Mouse (Mus musculus) forebrain, embryonic 11.5 days (tissue): ENCODE data around the gene Plscr1. TPM values are rescaled to one million over a fixed set of nuclear protein-coding genes. Genes with fewer than 3 reads are reported as not detected.

Experiments
- ATAC-seq: fragments of 200-750 bp; cut with Nextera tagmentation; replicated peaks from 2 replicates; pipeline ENCODE4 v1.8.0; 2017; ENCODE audit warnings: moderate TSS enrichment; ENCODE audit not compliant: low FRiP score
- DNase-seq: peaks from one replicate; pipeline ENCODE4 v3.0.0-alpha.2; 2017; ENCODE audit warnings: low spot score
- H3K27ac ChIP-seq: fragments of 300-500 bp; sonication (generic); 2 replicates; pipeline ENCODE4 v1.5.1; 2014; ENCODE audit warnings: low read depth, low read length
- H3K27me3 ChIP-seq: fragments of 300-500 bp; sonication (generic); 2 replicates; pipeline ENCODE4 v1.6.1; 2014; ENCODE audit warnings: mild to moderate bottlenecking, low read length, mixed read lengths; ENCODE audit not compliant: control insufficient read depth, insufficient read depth
- H3K36me3 ChIP-seq: fragments of 300-500 bp; sonication (generic); 2 replicates; pipeline ENCODE4 v1.6.1; 2014; ENCODE audit warnings: mild to moderate bottlenecking, low read length, moderate library complexity, mixed read lengths; ENCODE audit not compliant: control insufficient read depth, insufficient read depth
- H3K4me1 ChIP-seq: fragments of 300-500 bp; sonication (generic); replicated peaks from 2 replicates; pipeline ENCODE4 v1.6.1; 2014; ENCODE audit warnings: low read length, mixed read lengths; ENCODE audit not compliant: control insufficient read depth, insufficient read depth
- H3K4me2 ChIP-seq: fragments of 300-500 bp; sonication (generic); 2 replicates; pipeline ENCODE4 v1.6.1; 2014; ENCODE audit warnings: low read depth, mild to moderate bottlenecking, low read length, moderate library complexity, mixed read lengths; ENCODE audit not compliant: severe bottlenecking
- H3K4me3 ChIP-seq: fragments of 300-500 bp; sonication (generic); 2 replicates; pipeline ENCODE4 v1.5.1; 2014; ENCODE audit warnings: low read depth, low read length
- H3K9ac ChIP-seq: fragments of 300-500 bp; sonication (generic); 2 replicates; pipeline ENCODE4 v1.6.1; 2014; ENCODE audit warnings: low read length
- H3K9me3 ChIP-seq: fragments of 300-500 bp; sonication (generic); 2 replicates; pipeline ENCODE4 v1.6.1; 2016; ENCODE audit warnings: low read length, mixed read lengths; ENCODE audit not compliant: control insufficient read depth
- WGBS: fragments of 180-500 bp; shearing (Covaris S2); extraction: QIAGEN DNeasy Blood & Tissue Kit; methylation state at CpG from one replicate; pipeline ENCODE4 v1.1.7; 2014; 5-methylcytosine and 5-hydroxymethylcytosine counted together
- polyA plus RNA-seq: library from polyadenylated mRNA; unstranded; fragments of >200 nt; fragmentation: Nextera tagmentation; extraction: Ambion mirVana; gene quantifications from 2 replicates; pipeline ENCODE4 v1.2.1, GENCODE M21; 2014

Gene Plscr1
- polyA plus RNA-seq = 31.5 and 32.4 TPM in 2 replicates

- no peaks in the 10 kb centered on the region for H3K9me3 ChIP-seq
- peak within 1 kb of the TSS; percentile 54 for H3K4me2 ChIP-seq
- no peak for ATAC-seq
- peak within 1 kb of the TSS; percentile 71 for H3K9ac ChIP-seq
- H3K36me3 ChIP-seq = no peaks in the 10 kb centered on the region
- WGBS = 37% methylated on average over 7 of the region's 7 CpGs
- peak within 1 kb of the TSS; percentile 65 for H3K27ac ChIP-seq
- no peak for DNase-seq
- H3K27me3 ChIP-seq = no peaks in the 10 kb centered on the region
- H3K4me3 ChIP-seq = peak within 1 kb of the TSS; percentile 52
- peaks cover 2% of the 10 kb centered on the region; the same call in 1 of the 2 replicates for H3K4me1 ChIP-seq
These were observed at the start of gene Plscr1 for GRCm38 (mm10) chr9:92249447-92249852. Gene Plscr1, plus strand, starts transcription at chr9:92249750.

GRCm38 (mm10) chr9:92204397-92204796, 45.2 kb upstream of the Plscr1 start:
- H3K9ac ChIP-seq = no peak overlapping the region
- H3K4me2 ChIP-seq = no peak overlapping the region
- no peaks in the 10 kb centered on the region for H3K36me3 ChIP-seq
- no peak overlapping the region for H3K4me3 ChIP-seq
- H3K4me1 ChIP-seq = no peaks in the 10 kb centered on the region
- no peak for DNase-seq
- ATAC-seq = no peak
- no peaks in the 10 kb centered on the region for H3K9me3 ChIP-seq
- no peak overlapping the region for H3K27ac ChIP-seq
- 63% methylated on average over 2 of the region's 2 CpGs for WGBS
- no peaks in the 10 kb centered on the region for H3K27me3 ChIP-seq

GRCm38 (mm10) chr9:92207307-92207706, 42.2 kb upstream of the Plscr1 start:
- no peaks in the 10 kb centered on the region for H3K4me1 ChIP-seq
- WGBS = 59% methylated on average over 4 of the region's 4 CpGs
- 0 out of 2 replicates have a peak, but pooled peaks have one; percentile 66 for ATAC-seq
- no peak overlapping the region for H3K4me3 ChIP-seq
- H3K4me2 ChIP-seq = no peak overlapping the region
- H3K9ac ChIP-seq = no peak overlapping the region
- H3K27me3 ChIP-seq = no peaks in the 10 kb centered on the region
- H3K9me3 ChIP-seq = no peaks in the 10 kb centered on the region
- no peaks in the 10 kb centered on the region for H3K36me3 ChIP-seq
- no peak overlapping the region for H3K27ac ChIP-seq
- no peak for DNase-seq

- H3K27me3 ChIP-seq = no peaks in the 10 kb centered on the region
- H3K36me3 ChIP-seq = no peaks in the 10 kb centered on the region
- H3K27ac ChIP-seq = no peak overlapping the region
- H3K4me2 ChIP-seq = no peak overlapping the region
- ATAC-seq (no peak), DNase-seq (no peak)
- no peak overlapping the region for H3K9ac ChIP-seq
- H3K4me1 ChIP-seq = no peaks in the 10 kb centered on the region
- H3K9me3 ChIP-seq = no peaks in the 10 kb centered on the region
- H3K4me3 ChIP-seq = no peak overlapping the region
- 84% methylated on average over 8 of the region's 8 CpGs for WGBS
These were observed 41.8 kb upstream of the Plscr1 start for GRCm38 (mm10) chr9:92207757-92208156.

GRCm38 (mm10) chr9:92209850-92210249, 39.7 kb upstream of the Plscr1 start:
- no peaks in the 10 kb centered on the region for H3K27me3 ChIP-seq
- WGBS = 61% methylated on average over 3 of the region's 3 CpGs

GRCm38 (mm10) chr9:92210386-92210967, 39.1 kb upstream of the Plscr1 start:
- 78% methylated on average over 7 of the region's 7 CpGs for WGBS
- DNase-seq (no peak), ATAC-seq (no peak)
- Histone ChIP-seq H3K27me3 (no peaks in the 10 kb centered on the region), H3K4me3 (no peak overlapping the region), H3K9ac (no peak overlapping the region), H3K36me3 (no peaks in the 10 kb centered on the region), H3K4me1 (no peaks in the 10 kb centered on the region), H3K9me3 (no peaks in the 10 kb centered on the region), H3K27ac (no peak overlapping the region), H3K4me2 (no peak overlapping the region)

More at GRCm38 (mm10) chr9:92209850-92210249, 39.7 kb upstream of the Plscr1 start:
- ATAC-seq (no peak), DNase-seq (no peak)
- Histone ChIP-seq H3K4me2 (no peak overlapping the region), H3K4me3 (no peak overlapping the region), H3K9me3 (no peaks in the 10 kb centered on the region), H3K4me1 (no peaks in the 10 kb centered on the region), H3K9ac (no peak overlapping the region), H3K27ac (no peak overlapping the region), H3K36me3 (no peaks in the 10 kb centered on the region)

GRCm38 (mm10) chr9:92211048-92211447, 38.5 kb upstream of the Plscr1 start:
- H3K4me1 ChIP-seq = no peaks in the 10 kb centered on the region
- H3K36me3 ChIP-seq = no peaks in the 10 kb centered on the region
- DNase-seq = no peak
- no peak for ATAC-seq
- H3K4me3 ChIP-seq = no peak overlapping the region
- no peak overlapping the region for H3K4me2 ChIP-seq
- H3K9ac ChIP-seq = no peak overlapping the region
- no peaks in the 10 kb centered on the region for H3K27me3 ChIP-seq
- no peaks in the 10 kb centered on the region for H3K9me3 ChIP-seq
- no peak overlapping the region for H3K27ac ChIP-seq
- WGBS = 79% methylated on average over 3 of the region's 3 CpGs

- Histone ChIP-seq H3K4me1 (no peaks in the 10 kb centered on the region), H3K27me3 (no peaks in the 10 kb centered on the region), H3K4me3 (no peak overlapping the region), H3K9ac (no peak overlapping the region), H3K36me3 (no peaks in the 10 kb centered on the region), H3K9me3 (no peaks in the 10 kb centered on the region), H3K4me2 (no peak overlapping the region), H3K27ac (no peak overlapping the region)
- ATAC-seq (no peak), DNase-seq (no peak)
- WGBS = 85% methylated on average over 4 of the region's 4 CpGs
These were observed 32.1 kb upstream of the Plscr1 start for GRCm38 (mm10) chr9:92217484-92217883.

- DNase-seq (no peak), ATAC-seq (no peak)
- WGBS = 79% methylated on average over 2 of the region's 2 CpGs
- Histone ChIP-seq H3K27me3 (no peaks in the 10 kb centered on the region), H3K4me3 (no peak overlapping the region), H3K4me2 (no peak overlapping the region), H3K27ac (no peak overlapping the region), H3K9me3 (no peaks in the 10 kb centered on the region), H3K4me1 (no peaks in the 10 kb centered on the region), H3K36me3 (no peaks in the 10 kb centered on the region), H3K9ac (no peak overlapping the region)
These were observed 31.7 kb upstream of the Plscr1 start for GRCm38 (mm10) chr9:92217896-92218295.
